Mouse (Mus musculus) MEL (cell line): Measurements from ENCODE around the gene Hc.

Experiments
- CHD2 ChIP-seq: IDR thresholded peaks from 2 replicates; pipeline ENCODE4 v1.6.1; 2011; ENCODE audit warnings: low read length, improper control_type of control experiment
- CTCF ChIP-seq, 3 experiments: IDR thresholded peaks in 2 of 3; conservative IDR thresholded peaks in 1 of 3; 2 replicates each; pipeline ENCODE4 v1.5.1; 2011 to 2012; ENCODE audit warnings: low read length in 3 of 3, low read depth in 2 of 3, mild to moderate bottlenecking in 2 of 3, improper control_type of control experiment in 1 of 3, inconsistent platforms in 1 of 3, mixed read lengths in 1 of 3, moderate library complexity in 1 of 3; ENCODE audit not compliant: control insufficient read depth in 1 of 3, insufficient read depth in 1 of 3, poor library complexity in 1 of 3, severe bottlenecking in 1 of 3
- EP300 ChIP-seq, 2 experiments: IDR thresholded peaks; 2 replicates each; pipeline ENCODE4 v1.6.1; 2011; ENCODE audit warnings: improper control_type of control experiment in 2 of 2, low read length in 2 of 2, low read depth in 1 of 2, mild to moderate bottlenecking in 1 of 2
- KAT2A ChIP-seq: conservative IDR thresholded peaks from 2 replicates; pipeline ENCODE4 v1.6.1; 2012; ENCODE audit warnings: low read depth, low read length, improper control_type of control experiment, inconsistent platforms
- MAX ChIP-seq: IDR thresholded peaks from 2 replicates; pipeline ENCODE4 v1.6.1; 2011; ENCODE audit warnings: low read length, improper control_type of control experiment
- NRF1 ChIP-seq: IDR thresholded peaks from 2 replicates; pipeline ENCODE4 v1.6.1; 2014; ENCODE audit warnings: low read depth, mild to moderate bottlenecking, inconsistent platforms, low read length, improper control_type of control experiment, moderate library complexity; ENCODE audit not compliant: poor library complexity, insufficient read depth, severe bottlenecking
- POLR2A ChIP-seq, 2 experiments: IDR thresholded peaks; 2 replicates each; pipeline ENCODE4 v1.6.1; 2011 to 2012; ENCODE audit warnings: low read length in 2 of 2, mild to moderate bottlenecking in 2 of 2, control low read depth in 1 of 2, improper control_type of control experiment in 1 of 2, low read depth in 1 of 2, moderate library complexity in 1 of 2; ENCODE audit not compliant: control insufficient read depth in 1 of 2, insufficient read depth in 1 of 2, poor library complexity in 1 of 2
- POLR2AphosphoS2 ChIP-seq: IDR thresholded peaks from 2 replicates; pipeline ENCODE4 v1.6.1; 2011; ENCODE audit warnings: low read length, improper control_type of control experiment
- SMC3 ChIP-seq: IDR thresholded peaks from 2 replicates; pipeline ENCODE4 v1.6.1; 2011; ENCODE audit warnings: low read depth, low read length, improper control_type of control experiment
- ZC3H11A ChIP-seq: IDR thresholded peaks from 2 replicates; pipeline ENCODE4 v1.6.1; 2012; ENCODE audit warnings: low read depth, mild to moderate bottlenecking, inconsistent platforms, low read length, improper control_type of control experiment

DNA sequence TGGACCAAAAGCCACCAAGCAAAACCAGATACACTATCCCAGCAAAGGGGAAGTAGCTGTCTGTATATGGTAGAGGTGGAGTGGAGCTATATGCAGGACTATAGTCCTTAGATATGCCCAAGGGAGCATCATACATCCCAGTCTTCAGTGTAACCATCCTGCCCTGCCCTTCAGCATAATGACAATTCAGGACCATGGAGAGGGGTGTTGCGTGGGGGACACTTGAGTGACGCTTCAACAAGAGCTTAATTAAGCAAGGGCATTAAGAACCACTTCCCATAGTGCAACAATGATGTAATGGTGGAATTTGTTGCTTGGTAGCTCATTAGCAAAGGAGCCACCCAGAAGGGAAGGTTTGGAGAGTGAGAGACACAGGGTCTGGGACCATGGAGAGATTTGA is 112.6 kb downstream of the Hc start:
- no peak for TF ChIP-seq ZC3H11A
- TF ChIP-seq POLR2A (IDR thresholded peaks at IDR 0.05; ENCODE audit: control insufficient read depth in 1 of 2, insufficient read depth in 1 of 2, low read depth in 1 of 2, low read length in 2 of 2, poor library complexity in 1 of 2) = no peak
- TF ChIP-seq NRF1 = no peak
- no peak for TF ChIP-seq CTCF (IDR thresholded peaks at IDR 0.05 in 2 of 3, conservative IDR thresholded peaks at IDR 0.05 in 1 of 3; ENCODE audit: control insufficient read depth in 1 of 3, insufficient read depth in 1 of 3, low read depth in 2 of 3, low read length in 3 of 3, poor library complexity in 1 of 3, severe bottlenecking in 1 of 3)
- TF ChIP-seq CHD2 = no peak
- no peak for TF ChIP-seq MAX
- no peak for TF ChIP-seq SMC3
- no peak for TF ChIP-seq EP300 (IDR thresholded peaks at IDR 0.05; ENCODE audit: low read depth in 1 of 2, low read length in 2 of 2)
- no peak for TF ChIP-seq POLR2AphosphoS2
- no peak for TF ChIP-seq KAT2A
